Mouse (Mus musculus): ENCODE results near the gene Napa. TPM values are rescaled to one million over a fixed set of nuclear protein-coding genes. Genes with fewer than 3 reads are reported as not detected.

The Napa gene
- polyA plus RNA-seq, 1 experiment from 2014 or later: 216 TPM

GRCm38 (mm10) chr7:16147643-16148042 is 49.4 kb downstream of the Napa start:
- Histone ChIP-seq H3K4me3 (no peak overlapping the region), H3K27ac (no peak overlapping the region), H3K36me3 (peaks cover 37% of the 10 kb centered on the region), H3K4me1 (peaks cover 14% of the 10 kb centered on the region; the same call in 1 of the 2 replicates), H3K9me3 (no peaks in the 10 kb centered on the region), H3K4me2 (replicated peaks) (no peak overlapping the region), H3K9ac (no peak overlapping the region), H3K27me3 (replicated peaks) (0 out of 2 replicates have a peak, but pooled peaks cover 3% of the 10 kb centered on the region)
- no peak for ATAC-seq (ENCODE audit: low FRiP score, low read depth)
- WGBS: 15% methylated on average over 15 of the region's 15 CpGs

DNA sequence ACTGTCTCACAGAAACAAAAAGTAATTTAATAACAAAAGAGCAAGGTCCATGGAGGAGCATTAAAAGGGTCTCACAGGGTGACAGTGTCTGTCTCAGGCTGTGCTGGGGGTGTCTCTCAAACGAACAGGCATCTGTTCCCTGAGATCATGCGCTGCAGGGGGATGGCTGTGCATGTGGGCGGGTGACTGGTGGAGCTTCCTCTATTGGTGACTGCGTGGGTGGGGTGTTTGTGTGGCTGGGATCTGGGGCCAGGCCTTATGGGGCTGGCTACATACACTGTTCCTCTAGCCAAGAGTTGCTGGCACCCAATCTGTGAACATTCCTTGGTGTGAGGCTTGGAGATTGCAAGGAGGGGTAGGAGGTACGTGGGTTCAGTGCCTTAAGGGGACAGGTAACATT is 51.0 kb downstream of the Napa start:
- no peaks in the 10 kb centered on the region for H3K9me3 ChIP-seq
- peaks cover 14% of the 10 kb centered on the region; the same call in 1 of the 2 replicates for H3K4me1 ChIP-seq
- H3K4me2 ChIP-seq (replicated peaks): no peak overlapping the region
- no peak overlapping the region for H3K4me3 ChIP-seq
- H3K36me3 ChIP-seq: peaks cover 31% of the 10 kb centered on the region
- WGBS: 62% methylated on average over 5 of the region's 5 CpGs
- no peak overlapping the region for H3K9ac ChIP-seq
- no peak overlapping the region for H3K27ac ChIP-seq
- H3K27me3 ChIP-seq (replicated peaks): 0 out of 2 replicates have a peak, but pooled peaks cover 3% of the 10 kb centered on the region
- no peak for ATAC-seq (ENCODE audit: low FRiP score, low read depth)

- Histone ChIP-seq H3K4me2 (replicated peaks) (no peak overlapping the region), H3K27me3 (replicated peaks) (0 out of 2 replicates have a peak, but pooled peaks cover 3% of the 10 kb centered on the region), H3K27ac (no peak overlapping the region), H3K4me3 (no peak overlapping the region), H3K4me1 (peaks cover 14% of the 10 kb centered on the region; the same call in 1 of the 2 replicates), H3K9me3 (no peaks in the 10 kb centered on the region), H3K36me3 (peaks cover 31% of the 10 kb centered on the region), H3K9ac (no peak overlapping the region)
- no peak for ATAC-seq (ENCODE audit: low FRiP score, low read depth)
- 74% methylated on average over 9 of the region's 9 CpGs for WGBS
These were observed 52.2 kb downstream of the Napa start for GRCm38 (mm10) chr7:16150191-16151145.

DNA sequence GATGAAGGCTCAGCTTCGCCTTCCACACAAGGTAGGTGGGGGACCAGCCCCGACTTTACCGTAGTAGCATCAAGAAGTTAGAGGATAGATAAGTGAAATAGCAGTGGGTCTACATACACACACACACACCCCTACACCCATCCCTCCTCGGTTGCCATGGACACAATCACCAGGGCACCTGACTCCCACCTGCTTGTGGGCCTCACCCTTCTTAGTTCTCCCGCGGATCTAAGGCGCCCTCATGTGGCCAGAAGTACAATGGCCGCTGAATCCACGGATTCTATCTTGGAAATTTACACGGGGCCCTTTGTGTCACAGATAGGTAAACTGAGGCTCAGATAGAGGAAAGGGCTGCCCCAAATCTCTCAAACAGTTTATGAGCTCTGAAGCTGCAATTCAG is 55.3 kb downstream of the Napa start:
- H3K4me1 ChIP-seq: peaks cover 3% of the 10 kb centered on the region; the same call in 1 of the 2 replicates
- H3K9ac ChIP-seq: no peak overlapping the region
- H3K9me3 ChIP-seq: no peaks in the 10 kb centered on the region
- peaks cover 10% of the 10 kb centered on the region; the same call in 1 of the 2 replicates for H3K27me3 ChIP-seq (replicated peaks)
- H3K36me3 ChIP-seq: peaks cover 33% of the 10 kb centered on the region
- ATAC-seq (ENCODE audit: low FRiP score, low read depth): peak; percentile 89
- no peak overlapping the region for H3K4me3 ChIP-seq
- 18% methylated on average over 10 of the region's 10 CpGs for WGBS
- no peak overlapping the region for H3K4me2 ChIP-seq (replicated peaks)
- H3K27ac ChIP-seq: no peak overlapping the region

- peaks cover 18% of the 10 kb centered on the region; the same call in 1 of the 2 replicates for H3K27me3 ChIP-seq (replicated peaks)
- peaks cover 26% of the 10 kb centered on the region for H3K36me3 ChIP-seq
- no peak for ATAC-seq (ENCODE audit: low FRiP score, low read depth)
- no peak overlapping the region for H3K27ac ChIP-seq
- H3K4me2 ChIP-seq (replicated peaks): no peak overlapping the region
- H3K4me3 ChIP-seq: no peak overlapping the region
- H3K9ac ChIP-seq: no peak overlapping the region
- peaks cover 8% of the 10 kb centered on the region; the same call in 1 of the 2 replicates for H3K4me1 ChIP-seq
- 82% methylated on average over 9 of the region's 9 CpGs for WGBS
- no peaks in the 10 kb centered on the region for H3K9me3 ChIP-seq
These were observed 57.0 kb downstream of the Napa start for GRCm38 (mm10) chr7:16155132-16155872.

DNA sequence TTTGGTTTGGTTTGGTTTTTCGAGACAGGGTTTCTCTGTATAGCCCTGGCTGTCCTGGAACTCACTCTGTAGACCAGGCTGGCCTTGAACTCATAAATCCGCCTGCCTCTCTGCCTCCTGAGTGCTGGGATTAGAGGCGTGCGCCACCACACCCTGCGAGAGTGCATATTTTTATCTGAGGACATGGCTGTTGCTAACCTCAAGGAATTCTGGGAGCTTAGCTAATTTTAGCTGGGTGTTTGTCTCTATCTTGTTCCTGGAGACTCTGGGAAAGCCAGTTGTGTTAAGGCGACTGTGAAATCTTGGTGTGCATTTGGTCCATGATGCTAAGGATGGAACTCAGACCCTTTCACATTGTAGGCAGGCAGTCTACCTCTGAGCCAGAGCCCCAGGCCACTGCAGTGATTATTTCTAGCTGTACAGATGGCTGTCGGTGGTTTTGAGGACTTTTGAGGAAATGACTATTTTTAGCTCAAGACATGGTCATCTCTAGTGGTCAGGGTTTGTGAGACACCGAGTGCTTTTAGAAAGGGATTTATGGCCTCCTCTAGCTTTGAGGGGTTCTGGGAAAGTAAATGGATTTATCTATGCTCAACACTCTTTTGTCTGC is 58.0 kb downstream of the Napa start:
- H3K4me1 ChIP-seq: peaks cover 8% of the 10 kb centered on the region; the same call in 1 of the 2 replicates

DNA sequence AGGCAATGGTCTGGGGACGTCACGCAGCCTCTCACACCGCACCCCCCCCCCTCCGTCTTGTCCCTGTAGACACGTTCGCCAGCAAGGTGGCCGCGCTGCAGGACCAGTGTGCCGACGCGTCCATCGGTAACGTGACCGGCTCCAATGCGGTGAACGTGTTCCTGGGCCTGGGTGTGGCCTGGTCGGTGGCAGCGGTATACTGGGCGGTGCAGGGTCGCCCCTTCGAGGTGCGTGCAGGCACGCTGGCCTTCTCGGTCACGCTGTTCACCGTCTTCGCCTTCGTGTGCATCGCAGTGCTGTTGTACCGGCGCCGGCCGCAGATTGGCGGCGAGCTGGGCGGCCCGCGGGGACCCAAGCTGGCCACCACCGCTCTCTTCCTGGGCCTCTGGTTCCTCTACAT is 60.5 kb downstream of the Napa start:
- H3K9ac ChIP-seq: no peak overlapping the region
- H3K4me1 ChIP-seq: peaks cover 8% of the 10 kb centered on the region; the same call in 1 of the 2 replicates
- no peak overlapping the region for H3K27ac ChIP-seq
- peak overlapping the region; percentile 48 for H3K4me2 ChIP-seq (replicated peaks)
- no peaks in the 10 kb centered on the region for H3K9me3 ChIP-seq
- ATAC-seq (ENCODE audit: low FRiP score, low read depth): no peak
- H3K36me3 ChIP-seq: peaks cover 22% of the 10 kb centered on the region
- peaks cover 18% of the 10 kb centered on the region; the same call in 1 of the 2 replicates for H3K27me3 ChIP-seq (replicated peaks)
- no peak overlapping the region for H3K4me3 ChIP-seq
- 9% methylated on average over 39 of the region's 39 CpGs for WGBS

More for the DNA sequence above, 58.0 kb downstream of the Napa start:
- no peaks in the 10 kb centered on the region for H3K9me3 ChIP-seq
- H3K9ac ChIP-seq: no peak overlapping the region
- H3K4me3 ChIP-seq: no peak overlapping the region
- peaks cover 18% of the 10 kb centered on the region; the same call in 1 of the 2 replicates for H3K27me3 ChIP-seq (replicated peaks)
- H3K27ac ChIP-seq: no peak overlapping the region
- ATAC-seq (ENCODE audit: low FRiP score, low read depth): no peak
- H3K4me2 ChIP-seq (replicated peaks): no peak overlapping the region
- WGBS: 82% methylated on average over 8 of the region's 8 CpGs
- H3K36me3 ChIP-seq: peaks cover 22% of the 10 kb centered on the region

DNA sequence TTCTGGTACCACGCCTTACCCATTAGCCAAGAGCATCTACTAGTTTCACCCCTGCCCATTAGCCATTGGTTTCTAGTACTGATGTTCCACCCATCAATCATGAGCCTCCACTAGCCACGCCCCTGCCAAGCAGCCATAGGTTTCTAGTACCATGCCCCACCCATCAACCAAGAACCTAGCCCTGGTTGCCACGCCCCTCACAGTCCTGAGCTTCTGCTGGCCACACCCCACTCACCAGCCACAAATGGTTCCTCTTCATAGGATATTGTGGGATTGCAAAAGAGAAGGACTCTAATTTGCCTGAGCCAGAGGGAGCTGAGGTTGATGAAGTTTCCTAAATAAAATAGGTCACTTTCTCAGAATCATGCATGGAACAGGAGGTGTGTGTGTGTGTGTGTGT is 62.4 kb downstream of the Napa start:
- WGBS: 74% methylated on average over 3 of the region's 3 CpGs
- Histone ChIP-seq H3K4me2 (replicated peaks) (no peak overlapping the region), H3K27ac (no peak overlapping the region), H3K4me3 (no peak overlapping the region), H3K9me3 (no peaks in the 10 kb centered on the region), H3K27me3 (replicated peaks) (peaks cover 18% of the 10 kb centered on the region; the same call in 1 of the 2 replicates), H3K36me3 (peaks cover 7% of the 10 kb centered on the region), H3K4me1 (peaks cover 8% of the 10 kb centered on the region; the same call in 1 of the 2 replicates), H3K9ac (no peak overlapping the region)
- peak; percentile 23; the same call in 1 of the 2 replicates for ATAC-seq (ENCODE audit: low FRiP score, low read depth)

GRCm38 (mm10) chr7:16161302-16161701 is 63.0 kb downstream of the Napa start:
- Histone ChIP-seq H3K4me3 (no peak overlapping the region), H3K4me2 (replicated peaks) (no peak overlapping the region), H3K4me1 (peaks cover 8% of the 10 kb centered on the region; the same call in 1 of the 2 replicates), H3K9ac (no peak overlapping the region), H3K27ac (no peak overlapping the region), H3K9me3 (no peaks in the 10 kb centered on the region), H3K36me3 (peaks cover 7% of the 10 kb centered on the region), H3K27me3 (replicated peaks) (peaks cover 18% of the 10 kb centered on the region; the same call in 1 of the 2 replicates)
- 91% methylated on average over 9 of the region's 9 CpGs for WGBS
- no peak for ATAC-seq (ENCODE audit: low FRiP score, low read depth)

GRCm38 (mm10) chr7:16162036-16162435 is 63.8 kb downstream of the Napa start:
- no peak overlapping the region for H3K27ac ChIP-seq
- 88% methylated on average over 7 of the region's 7 CpGs for WGBS
- H3K36me3 ChIP-seq: peaks cover 4% of the 10 kb centered on the region
- no peak overlapping the region for H3K4me3 ChIP-seq
- H3K4me1 ChIP-seq: peaks cover 8% of the 10 kb centered on the region; the same call in 1 of the 2 replicates
- no peak overlapping the region for H3K4me2 ChIP-seq (replicated peaks)
- H3K9me3 ChIP-seq: no peaks in the 10 kb centered on the region
- no peak overlapping the region for H3K9ac ChIP-seq
- ATAC-seq (ENCODE audit: low FRiP score, low read depth): no peak
- peaks cover 18% of the 10 kb centered on the region; the same call in 1 of the 2 replicates for H3K27me3 ChIP-seq (replicated peaks)

Data from neural tube, embryonic 12.5 days (tissue).